Mouse (Mus musculus): ENCODE results near the gene Homez.
A peak's percentile ranks its signal among the peaks of the same experiment; 100 is the strongest.

Gene Homez

GRCm38 (mm10) chr14:54866936-54867335 is 3.8 kb downstream of the Homez start:
- DNase-seq, result no peak

- no peak for DNase-seq
Measured at GRCm38 (mm10) chr14:54866268-54866667, 4.5 kb downstream of the Homez start.

GRCm38 (mm10) chr14:54865626-54866025 is 5.1 kb downstream of the Homez start:
- DNase-seq, result no peak

- DNase-seq, result no peak
Measured at GRCm38 (mm10) chr14:54864313-54865036, 6.3 kb downstream of the Homez start.

- DNase-seq, result peak; percentile 92
Measured at GRCm38 (mm10) chr14:54863501-54864312, 7.1 kb downstream of the Homez start.

- peak; percentile 77 for DNase-seq
Measured at GRCm38 (mm10) chr14:54860511-54860910, 10.2 kb downstream of the Homez start.

GRCm38 (mm10) chr14:54857891-54858290 is 12.9 kb downstream of the Homez start:
- DNase-seq, result no peak

- DNase-seq, result no peak
Measured at GRCm38 (mm10) chr14:54856703-54857102, 14.1 kb downstream of the Homez start.

GRCm38 (mm10) chr14:54855726-54856125 is 15.0 kb downstream of the Homez start:
- DNase-seq, result no peak

GRCm38 (mm10) chr14:54843461-54843860 is 27.3 kb downstream of the Homez start:
- DNase-seq, result peak; percentile 43

GRCm38 (mm10) chr14:54823716-54824115 is 47.0 kb downstream of the Homez start:
- DNase-seq, result peak; percentile 25

- DNase-seq, result no peak
Measured at GRCm38 (mm10) chr14:54822301-54822700, 48.5 kb downstream of the Homez start.

- peak; percentile 50 for DNase-seq
Measured at GRCm38 (mm10) chr14:54817791-54818190, 53.0 kb downstream of the Homez start.

GRCm38 (mm10) chr14:54815737-54816136 is 55.0 kb downstream of the Homez start:
- DNase-seq, result no peak

GRCm38 (mm10) chr14:54813991-54814390 is 56.8 kb downstream of the Homez start, which contains the start of gene Rnf212b:
Gene Rnf212b, plus strand, starts transcription at chr14:54814141.
- DNase-seq, result no peak

- no peak for DNase-seq
Measured at GRCm38 (mm10) chr14:54809668-54810033, 61.1 kb downstream of the Homez start.

GRCm38 (mm10) chr14:54808718-54809667 is 61.8 kb downstream of the Homez start:
- DNase-seq, result no peak

- DNase-seq, result no peak
Measured at GRCm38 (mm10) chr14:54806124-54806523, 64.6 kb downstream of the Homez start.
